Mouse (Mus musculus) adrenal gland, postnatal 25 days (tissue): ENCODE data around the gene Ovch2. TPM values are rescaled to one million over a fixed set of nuclear protein-coding genes. Genes with fewer than 3 reads are reported as not detected.
A peak's percentile ranks its signal among the peaks of the same experiment; 100 is the strongest.
"Not testable (repeated sequence)": the region's sequence is repeated elsewhere in the genome, so short reads cannot be mapped to it uniquely, and the experiment has no call there.

Experiments used
- DNase-seq: peaks from one replicate; pipeline ENCODE4 v3.0.0; 2021; ENCODE audit warnings: mixed read lengths
- long read RNA-seq: library from polyadenylated mRNA; stranded (forward); transcript quantifications from one replicate; pipeline ENCODE4 v2.0.0, GENCODE M21; 2021
- total RNA-seq: library from RNA; stranded (reverse); gene quantifications from 2 replicates; pipeline ENCODE4 v1.2.3, GENCODE M21; 2021

Gene Ovch2
- total RNA-seq, result not detected in 2 replicates
- long read RNA-seq, result 0 reads

GRCm38 (mm10) chr7:107801108-107801507, at the start of gene Ovch2:
TSS of gene Ovch2 (minus strand) at chr7:107801208.
- DNase-seq, result no peak

- DNase-seq, result not testable (repeated sequence)
These were observed 46.4 kb upstream of the Ovch2 start, which contains the start of gene Olfr470 for GRCm38 (mm10) chr7:107847390-107847789. TSS of gene Olfr470 (minus strand) at chr7:107847490.

GRCm38 (mm10) chr7:107841719-107842118, 40.7 kb upstream of the Ovch2 start:
- DNase-seq, result no peak

- DNase-seq, result not testable (repeated sequence)
These were observed 24.4 kb upstream of the Ovch2 start, which contains the start of gene Olfr469 for GRCm38 (mm10) chr7:107825441-107825840. TSS of gene Olfr469 (minus strand) at chr7:107825541.

- DNase-seq, result not testable (repeated sequence)
These were observed 22.9 kb upstream of the Ovch2 start for GRCm38 (mm10) chr7:107823867-107824266.

- DNase-seq, result no peak
These were observed 18.4 kb upstream of the Ovch2 start for GRCm38 (mm10) chr7:107819442-107819841.

- DNase-seq, result no peak
These were observed 11.0 kb upstream of the Ovch2 start, which contains the start of gene Olfr467 for GRCm38 (mm10) chr7:107811963-107812362. TSS of gene Olfr467 (plus strand) at chr7:107812263.

GRCm38 (mm10) chr7:107802138-107802537, 1.1 kb upstream of the Ovch2 start:
- DNase-seq, result no peak

GRCm38 (mm10) chr7:107796500-107796899, 4.5 kb downstream of the Ovch2 start:
- no peak for DNase-seq

GRCm38 (mm10) chr7:107787977-107788620, 12.9 kb downstream of the Ovch2 start:
- DNase-seq, result no peak

- no peak for DNase-seq
These were observed 21.4 kb downstream of the Ovch2 start for GRCm38 (mm10) chr7:107779611-107780010.

GRCm38 (mm10) chr7:107778216-107778615, 22.8 kb downstream of the Ovch2 start:
- no peak for DNase-seq

- DNase-seq, result no peak
These were observed 30.2 kb downstream of the Ovch2 start for GRCm38 (mm10) chr7:107770812-107771211.

GRCm38 (mm10) chr7:107757308-107758151, 43.5 kb downstream of the Ovch2 start, which contains the start of gene Cyb5r2:
TSS of gene Cyb5r2 (minus strand) at chr7:107758032.
- DNase-seq, result peak; percentile 18

GRCm38 (mm10) chr7:107756748-107757147, 44.3 kb downstream of the Ovch2 start:
- DNase-seq, result no peak

GRCm38 (mm10) chr7:107755905-107756304, 45.1 kb downstream of the Ovch2 start:
- no peak for DNase-seq

- no peak for DNase-seq
These were observed 48.9 kb downstream of the Ovch2 start for GRCm38 (mm10) chr7:107752031-107752520.

- DNase-seq, result no peak
These were observed 51.3 kb downstream of the Ovch2 start for GRCm38 (mm10) chr7:107749721-107750120.

GRCm38 (mm10) chr7:107749270-107749669, 51.7 kb downstream of the Ovch2 start:
- DNase-seq, result no peak

- DNase-seq, result peak; percentile 58
These were observed 53.1 kb downstream of the Ovch2 start for GRCm38 (mm10) chr7:107747954-107748353.

- DNase-seq, result no peak
These were observed 53.5 kb downstream of the Ovch2 start for GRCm38 (mm10) chr7:107747476-107747875.

GRCm38 (mm10) chr7:107746036-107746435, 55.0 kb downstream of the Ovch2 start:
- no peak for DNase-seq

- DNase-seq, result no peak
These were observed 55.9 kb downstream of the Ovch2 start for GRCm38 (mm10) chr7:107745111-107745510.
